Mouse (Mus musculus): Measurements from ENCODE around the gene Sema6d. TPM values are rescaled to one million over a fixed set of nuclear protein-coding genes. Genes with fewer than 3 reads are reported as not detected.

Sema6d gene
- polyA plus RNA-seq, 1 experiment from 2014 or later, result 12.2 TPM

- H3K27me3 ChIP-seq (replicated peaks; ENCODE audit: control insufficient read depth, insufficient read depth, low read length), result no peaks in the 10 kb centered on the region
- WGBS, result 75% methylated on average over 1 of the region's 1 CpGs
- DNase-seq (ENCODE audit: low spot score) (no peak), ATAC-seq (replicated peaks; ENCODE audit: low FRiP score) (no peak)
- no peak overlapping the region for H3K9ac ChIP-seq (ENCODE audit: low read depth, low read length)
- H3K4me3 ChIP-seq (ENCODE audit: low read depth, low read length), result no peak overlapping the region
- no peak overlapping the region for H3K4me2 ChIP-seq
- no peak overlapping the region for H3K27ac ChIP-seq (ENCODE audit: low read depth, low read length)
- H3K36me3 ChIP-seq (ENCODE audit: control insufficient read depth, insufficient read depth, low read length), result no peaks in the 10 kb centered on the region
- H3K9me3 ChIP-seq (ENCODE audit: control insufficient read depth, low read length), result no peaks in the 10 kb centered on the region
- H3K4me1 ChIP-seq (replicated peaks; ENCODE audit: control insufficient read depth, insufficient read depth, low read length), result no peaks in the 10 kb centered on the region
Measured at GRCm38 (mm10) chr2:124385053-124385452, 295.3 kb downstream of the Sema6d start.

DNA sequence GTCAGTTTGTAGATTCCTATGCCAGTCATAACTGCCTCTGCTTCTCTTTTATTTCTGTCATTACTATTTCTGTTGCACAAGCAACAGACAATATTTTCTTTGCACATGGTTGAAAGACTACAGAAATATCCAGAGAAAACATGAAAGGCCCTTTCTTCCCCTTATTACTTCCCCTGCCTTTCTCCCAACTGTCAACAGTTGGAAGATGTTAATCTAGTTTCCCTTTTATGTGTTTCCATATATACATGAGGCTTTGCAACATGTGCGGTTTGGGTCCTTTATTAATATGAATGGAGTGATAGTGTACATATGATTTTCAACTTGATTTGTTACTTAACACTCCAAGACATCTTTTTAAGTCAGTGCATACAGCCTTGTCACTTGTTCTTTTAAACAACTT, 296.0 kb downstream of the Sema6d start:
- Histone ChIP-seq H3K27ac (ENCODE audit: low read depth, low read length) (no peak overlapping the region), H3K4me2 (no peak overlapping the region), H3K4me3 (ENCODE audit: low read depth, low read length) (no peak overlapping the region), H3K4me1 (replicated peaks; ENCODE audit: control insufficient read depth, insufficient read depth, low read length) (no peaks in the 10 kb centered on the region), H3K9me3 (ENCODE audit: control insufficient read depth, low read length) (no peaks in the 10 kb centered on the region), H3K36me3 (ENCODE audit: control insufficient read depth, insufficient read depth, low read length) (no peaks in the 10 kb centered on the region), H3K9ac (ENCODE audit: low read depth, low read length) (no peak overlapping the region), H3K27me3 (replicated peaks; ENCODE audit: control insufficient read depth, insufficient read depth, low read length) (no peaks in the 10 kb centered on the region)
- no peak for ATAC-seq (replicated peaks; ENCODE audit: low FRiP score)
- WGBS, result 67% methylated on average over 1 of the region's 1 CpGs
- no peak for DNase-seq (ENCODE audit: low spot score)

- H3K27ac ChIP-seq (ENCODE audit: low read depth, low read length), result no peak overlapping the region
- no peak overlapping the region for H3K4me2 ChIP-seq
- 69% methylated on average over 1 of the region's 1 CpGs for WGBS
- H3K9me3 ChIP-seq (ENCODE audit: control insufficient read depth, low read length), result no peaks in the 10 kb centered on the region
- no peak overlapping the region for H3K9ac ChIP-seq (ENCODE audit: low read depth, low read length)
- no peak for DNase-seq (ENCODE audit: low spot score)
- ATAC-seq (replicated peaks; ENCODE audit: low FRiP score), result no peak
- H3K27me3 ChIP-seq (replicated peaks; ENCODE audit: control insufficient read depth, insufficient read depth, low read length), result no peaks in the 10 kb centered on the region
- no peak overlapping the region for H3K4me3 ChIP-seq (ENCODE audit: low read depth, low read length)
- H3K4me1 ChIP-seq (replicated peaks; ENCODE audit: control insufficient read depth, insufficient read depth, low read length), result no peaks in the 10 kb centered on the region
- no peaks in the 10 kb centered on the region for H3K36me3 ChIP-seq (ENCODE audit: control insufficient read depth, insufficient read depth, low read length)
Measured at GRCm38 (mm10) chr2:124388269-124388668, 298.5 kb downstream of the Sema6d start.

- Histone ChIP-seq H3K9me3 (ENCODE audit: control insufficient read depth, low read length) (no peaks in the 10 kb centered on the region), H3K4me1 (replicated peaks; ENCODE audit: control insufficient read depth, insufficient read depth, low read length) (no peaks in the 10 kb centered on the region)
- WGBS, result 76% methylated on average over 4 of the region's 4 CpGs
Measured at GRCm38 (mm10) chr2:124396733-124397132, 307.0 kb downstream of the Sema6d start.

DNA sequence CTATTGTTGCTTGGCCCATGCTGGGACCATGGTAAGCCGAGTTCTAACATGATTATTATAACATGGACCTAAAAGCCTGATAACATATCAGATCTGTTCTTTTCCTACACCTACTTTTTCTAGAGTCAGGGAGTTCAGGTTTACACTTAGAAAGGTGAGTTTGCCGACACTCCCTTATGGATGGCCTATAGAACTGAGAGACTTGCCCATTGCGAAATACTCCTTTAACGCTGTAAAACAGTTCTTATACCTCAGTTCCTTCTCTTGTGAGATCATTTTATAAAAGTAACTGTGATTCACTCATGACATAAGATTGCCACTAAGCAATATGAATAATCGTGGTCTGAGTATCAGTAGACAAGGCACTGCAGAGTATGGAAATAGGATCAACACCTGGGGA, 307.5 kb downstream of the Sema6d start:
- no peak for ATAC-seq (replicated peaks; ENCODE audit: low FRiP score)
- 82% methylated on average over 5 of the region's 5 CpGs for WGBS

More at GRCm38 (mm10) chr2:124396733-124397132, 307.0 kb downstream of the Sema6d start:
- Histone ChIP-seq H3K36me3 (ENCODE audit: control insufficient read depth, insufficient read depth, low read length) (no peaks in the 10 kb centered on the region), H3K4me3 (ENCODE audit: low read depth, low read length) (no peak overlapping the region), H3K4me2 (no peak overlapping the region), H3K9ac (ENCODE audit: low read depth, low read length) (no peak overlapping the region), H3K27ac (ENCODE audit: low read depth, low read length) (no peak overlapping the region), H3K27me3 (replicated peaks; ENCODE audit: control insufficient read depth, insufficient read depth, low read length) (no peaks in the 10 kb centered on the region)
- DNase-seq (ENCODE audit: low spot score), result no peak
- no peak for ATAC-seq (replicated peaks; ENCODE audit: low FRiP score)

GRCm38 (mm10) chr2:124399611-124400010, 309.8 kb downstream of the Sema6d start:
- no peak for ATAC-seq (replicated peaks; ENCODE audit: low FRiP score)
- 89% methylated on average over 2 of the region's 2 CpGs for WGBS
- no peak for DNase-seq (ENCODE audit: low spot score)
- Histone ChIP-seq H3K27ac (ENCODE audit: low read depth, low read length) (no peak overlapping the region), H3K36me3 (ENCODE audit: control insufficient read depth, insufficient read depth, low read length) (no peaks in the 10 kb centered on the region), H3K4me2 (no peak overlapping the region), H3K9me3 (ENCODE audit: control insufficient read depth, low read length) (no peaks in the 10 kb centered on the region), H3K27me3 (replicated peaks; ENCODE audit: control insufficient read depth, insufficient read depth, low read length) (no peaks in the 10 kb centered on the region), H3K9ac (ENCODE audit: low read depth, low read length) (no peak overlapping the region), H3K4me1 (replicated peaks; ENCODE audit: control insufficient read depth, insufficient read depth, low read length) (no peaks in the 10 kb centered on the region), H3K4me3 (ENCODE audit: low read depth, low read length) (no peak overlapping the region)

More for the DNA sequence above, 307.5 kb downstream of the Sema6d start:
- no peak overlapping the region for H3K27ac ChIP-seq (ENCODE audit: low read depth, low read length)
- no peak overlapping the region for H3K4me3 ChIP-seq (ENCODE audit: low read depth, low read length)
- no peak overlapping the region for H3K9ac ChIP-seq (ENCODE audit: low read depth, low read length)
- no peaks in the 10 kb centered on the region for H3K27me3 ChIP-seq (replicated peaks; ENCODE audit: control insufficient read depth, insufficient read depth, low read length)
- no peaks in the 10 kb centered on the region for H3K36me3 ChIP-seq (ENCODE audit: control insufficient read depth, insufficient read depth, low read length)
- no peak overlapping the region for H3K4me2 ChIP-seq
- no peak for DNase-seq (ENCODE audit: low spot score)
- H3K4me1 ChIP-seq (replicated peaks; ENCODE audit: control insufficient read depth, insufficient read depth, low read length), result no peaks in the 10 kb centered on the region
- H3K9me3 ChIP-seq (ENCODE audit: control insufficient read depth, low read length), result no peaks in the 10 kb centered on the region

- ATAC-seq (replicated peaks; ENCODE audit: low FRiP score) (no peak), DNase-seq (ENCODE audit: low spot score) (no peak)
- WGBS, result 56% methylated on average over 6 of the region's 6 CpGs
- no peaks in the 10 kb centered on the region for H3K27me3 ChIP-seq (replicated peaks; ENCODE audit: control insufficient read depth, insufficient read depth, low read length)
- no peaks in the 10 kb centered on the region for H3K9me3 ChIP-seq (ENCODE audit: control insufficient read depth, low read length)
- H3K4me3 ChIP-seq (ENCODE audit: low read depth, low read length), result no peak overlapping the region
- no peak overlapping the region for H3K4me2 ChIP-seq
- no peak overlapping the region for H3K9ac ChIP-seq (ENCODE audit: low read depth, low read length)
- H3K36me3 ChIP-seq (ENCODE audit: control insufficient read depth, insufficient read depth, low read length), result no peaks in the 10 kb centered on the region
- no peaks in the 10 kb centered on the region for H3K4me1 ChIP-seq (replicated peaks; ENCODE audit: control insufficient read depth, insufficient read depth, low read length)
- no peak overlapping the region for H3K27ac ChIP-seq (ENCODE audit: low read depth, low read length)
Measured at GRCm38 (mm10) chr2:124401727-124402380, 312.1 kb downstream of the Sema6d start.

- no peak for DNase-seq (ENCODE audit: low spot score)
- Histone ChIP-seq H3K27ac (ENCODE audit: low read depth, low read length) (no peak overlapping the region), H3K4me2 (no peak overlapping the region), H3K36me3 (ENCODE audit: control insufficient read depth, insufficient read depth, low read length) (no peaks in the 10 kb centered on the region), H3K27me3 (replicated peaks; ENCODE audit: control insufficient read depth, insufficient read depth, low read length) (no peaks in the 10 kb centered on the region), H3K4me3 (ENCODE audit: low read depth, low read length) (no peak overlapping the region), H3K4me1 (replicated peaks; ENCODE audit: control insufficient read depth, insufficient read depth, low read length) (no peaks in the 10 kb centered on the region), H3K9me3 (ENCODE audit: control insufficient read depth, low read length) (no peaks in the 10 kb centered on the region), H3K9ac (ENCODE audit: low read depth, low read length) (no peak overlapping the region)
- ATAC-seq (replicated peaks; ENCODE audit: low FRiP score), result no peak
- WGBS, result 79% methylated on average over 8 of the region's 8 CpGs
Measured at GRCm38 (mm10) chr2:124403571-124403970, 313.8 kb downstream of the Sema6d start.

DNA sequence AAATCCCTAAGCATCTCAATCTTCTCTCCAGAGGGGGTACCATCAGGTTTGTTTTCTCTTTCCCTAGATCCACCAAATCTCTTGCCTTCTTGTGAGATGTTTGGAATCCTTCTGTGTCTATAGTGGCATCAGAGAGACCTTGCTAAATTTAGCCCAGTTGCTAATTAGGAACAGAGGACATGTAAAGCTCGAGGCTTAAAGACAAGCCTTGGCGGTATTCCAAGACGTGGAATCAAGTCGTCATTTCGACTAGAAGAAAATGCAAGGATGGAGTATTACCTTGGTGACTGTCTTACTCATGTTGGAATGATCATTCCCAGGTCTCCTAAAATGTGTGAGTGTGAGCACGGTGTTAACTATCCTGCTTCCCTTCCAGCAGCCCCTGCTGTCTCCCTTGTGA, 314.2 kb downstream of the Sema6d start:
- Histone ChIP-seq H3K36me3 (ENCODE audit: control insufficient read depth, insufficient read depth, low read length) (no peaks in the 10 kb centered on the region), H3K4me3 (ENCODE audit: low read depth, low read length) (no peak overlapping the region), H3K9me3 (ENCODE audit: control insufficient read depth, low read length) (no peaks in the 10 kb centered on the region), H3K27me3 (replicated peaks; ENCODE audit: control insufficient read depth, insufficient read depth, low read length) (no peaks in the 10 kb centered on the region), H3K4me2 (no peak overlapping the region), H3K9ac (ENCODE audit: low read depth, low read length) (no peak overlapping the region), H3K4me1 (replicated peaks; ENCODE audit: control insufficient read depth, insufficient read depth, low read length) (no peaks in the 10 kb centered on the region), H3K27ac (ENCODE audit: low read depth, low read length) (no peak overlapping the region)
- ATAC-seq (replicated peaks; ENCODE audit: low FRiP score), result no peak
- WGBS, result 73% methylated on average over 6 of the region's 6 CpGs
- DNase-seq (ENCODE audit: low spot score), result no peak

Measured in liver, embryonic 11.5 days (tissue).